Mouse (Mus musculus) MEL (cell line): ENCODE data around the gene Gpt2. TPM values are rescaled to one million over a fixed set of nuclear protein-coding genes. Genes with fewer than 3 reads are reported as not detected.

Source experiments
- DNase-seq: peaks from one replicate; pipeline ENCODE4 v3.0.0; 2011; ENCODE audit warnings: low read depth, low spot score
- H3K27ac ChIP-seq: 2 replicates; pipeline ENCODE4 v1.5.1; 2012; ENCODE audit warnings: low read depth, mild to moderate bottlenecking, control low read depth, low read length, moderate library complexity; ENCODE audit not compliant: control insufficient read depth
- H3K27me3 ChIP-seq, 2 experiments: fragments of 150-350 bp in 1 of 2; sonication (generic) in 1 of 2; 2 replicates each; pipeline ENCODE4 v1.6.1; 2012; ENCODE audit warnings: low read length in 2 of 2, mild to moderate bottlenecking in 2 of 2, improper control_type of control experiment in 1 of 2, moderate library complexity in 1 of 2; ENCODE audit not compliant: insufficient read depth in 2 of 2, control insufficient read depth in 1 of 2
- H3K36me3 ChIP-seq, 2 experiments: 2 replicates each; pipeline ENCODE4 v1.6.1; 2012 to 2014; ENCODE audit warnings: low read length in 2 of 2, improper control_type of control experiment in 1 of 2, inconsistent platforms in 1 of 2, mild to moderate bottlenecking in 1 of 2; ENCODE audit not compliant: insufficient read depth in 2 of 2, control insufficient read depth in 1 of 2
- H3K4me1 ChIP-seq, 2 experiments: fragments of 150-350 bp in 1 of 2; sonication (generic) in 1 of 2; 2 replicates each; pipeline ENCODE4 v1.6.1; 2012; ENCODE audit warnings: low read length in 2 of 2, improper control_type of control experiment in 1 of 2, mild to moderate bottlenecking in 1 of 2; ENCODE audit not compliant: insufficient read depth in 2 of 2, control insufficient read depth in 1 of 2
- H3K4me3 ChIP-seq, 2 experiments: fragments of 150-350 bp in 1 of 2; sonication (generic) in 1 of 2; 2 replicates each; pipeline ENCODE4 v1.5.1; 2012; ENCODE audit warnings: low read depth in 2 of 2, low read length in 2 of 2, mild to moderate bottlenecking in 2 of 2, moderate library complexity in 2 of 2, control low read depth in 1 of 2, improper control_type of control experiment in 1 of 2; ENCODE audit not compliant: control insufficient read depth in 1 of 2, insufficient read depth in 1 of 2
- H3K79me2 ChIP-seq: 2 replicates; pipeline ENCODE4 v1.6.1; 2012; ENCODE audit warnings: mild to moderate bottlenecking, low read length, moderate library complexity; ENCODE audit not compliant: control insufficient read depth, poor library complexity, insufficient read depth
- H3K9ac ChIP-seq: 2 replicates; pipeline ENCODE4 v1.6.1; 2012; ENCODE audit warnings: low read depth, mild to moderate bottlenecking, control low read depth, low read length, moderate library complexity; ENCODE audit not compliant: control insufficient read depth, poor library complexity, severe bottlenecking
- H3K9me3 ChIP-seq: fragments of 150-350 bp; sonication (generic); replicated peaks from 2 replicates; pipeline ENCODE4 v1.6.1; 2012; ENCODE audit warnings: mild to moderate bottlenecking, low read length, improper control_type of control experiment, moderate library complexity; ENCODE audit not compliant: insufficient read depth
- CHD1 ChIP-seq: IDR thresholded peaks from 2 replicates; pipeline ENCODE4 v1.6.1; 2012; ENCODE audit warnings: low read depth, mild to moderate bottlenecking, inconsistent platforms, low read length, improper control_type of control experiment
- ELF1 ChIP-seq: IDR thresholded peaks from 2 replicates; pipeline ENCODE4 v1.6.1; 2014; ENCODE audit warnings: low read depth, mild to moderate bottlenecking, inconsistent platforms, low read length, improper control_type of control experiment, moderate library complexity
- ETS1 ChIP-seq: IDR thresholded peaks from 2 replicates; pipeline ENCODE4 v1.6.1; 2012; ENCODE audit warnings: low read depth, mild to moderate bottlenecking, inconsistent platforms, low read length, improper control_type of control experiment, moderate library complexity
- GABPA ChIP-seq: IDR thresholded peaks from 2 replicates; pipeline ENCODE4 v1.6.1; 2012; ENCODE audit warnings: low read depth, mild to moderate bottlenecking, inconsistent platforms, low read length, improper control_type of control experiment, moderate library complexity
- GATA1 ChIP-seq: IDR thresholded peaks from 2 replicates; pipeline ENCODE4 v1.6.1; 2011; ENCODE audit warnings: low read depth, low read length, improper control_type of control experiment
- HCFC1 ChIP-seq: IDR thresholded peaks from 2 replicates; pipeline ENCODE4 v1.6.1; 2012; ENCODE audit warnings: low read depth, mild to moderate bottlenecking, inconsistent platforms, low read length, improper control_type of control experiment, moderate library complexity
- JUND ChIP-seq: IDR thresholded peaks from 2 replicates; pipeline ENCODE4 v1.6.1; 2011; ENCODE audit warnings: low read depth, mild to moderate bottlenecking, improper control_type of control experiment, low read length
- MAX ChIP-seq: IDR thresholded peaks from 2 replicates; pipeline ENCODE4 v1.6.1; 2011; ENCODE audit warnings: low read length, improper control_type of control experiment
- MYC ChIP-seq: IDR thresholded peaks from 2 replicates; pipeline ENCODE4 v1.6.1; 2011; ENCODE audit warnings: low read depth, mild to moderate bottlenecking, low read length, improper control_type of control experiment, moderate library complexity
- NELFE ChIP-seq: IDR thresholded peaks from 2 replicates; pipeline ENCODE4 v1.6.1; 2011; ENCODE audit warnings: low read depth, low read length, improper control_type of control experiment
- NRF1 ChIP-seq: IDR thresholded peaks from 2 replicates; pipeline ENCODE4 v1.6.1; 2014; ENCODE audit warnings: low read depth, mild to moderate bottlenecking, inconsistent platforms, low read length, improper control_type of control experiment, moderate library complexity; ENCODE audit not compliant: poor library complexity, insufficient read depth, severe bottlenecking
- POLR2A ChIP-seq, 2 experiments: IDR thresholded peaks; 2 replicates each; pipeline ENCODE4 v1.6.1; 2011 to 2012; ENCODE audit warnings: low read length in 2 of 2, mild to moderate bottlenecking in 2 of 2, control low read depth in 1 of 2, improper control_type of control experiment in 1 of 2, low read depth in 1 of 2, moderate library complexity in 1 of 2; ENCODE audit not compliant: control insufficient read depth in 1 of 2, insufficient read depth in 1 of 2, poor library complexity in 1 of 2
- SMC3 ChIP-seq: IDR thresholded peaks from 2 replicates; pipeline ENCODE4 v1.6.1; 2011; ENCODE audit warnings: low read depth, low read length, improper control_type of control experiment
- TAL1 ChIP-seq: IDR thresholded peaks from 2 replicates; pipeline ENCODE4 v1.6.1; 2012; ENCODE audit warnings: mild to moderate bottlenecking, inconsistent platforms, low read length, moderate library complexity, mixed read lengths
- TBP ChIP-seq: IDR thresholded peaks from 2 replicates; pipeline ENCODE4 v1.8.0; 2011; ENCODE audit warnings: low read depth, low read length, improper control_type of control experiment
- TCF12 ChIP-seq: IDR thresholded peaks from 2 replicates; pipeline ENCODE4 v1.6.1; 2014; ENCODE audit warnings: low read depth, mild to moderate bottlenecking, inconsistent platforms, low read length, improper control_type of control experiment, moderate library complexity
- USF1 ChIP-seq: IDR thresholded peaks from 2 replicates; pipeline ENCODE4 v1.6.1; 2014; ENCODE audit warnings: low read depth, mild to moderate bottlenecking, inconsistent platforms, low read length, improper control_type of control experiment, moderate library complexity
- USF2 ChIP-seq, 2 experiments: IDR thresholded peaks; 2 replicates each; pipeline ENCODE4 v1.6.1; 2011 to 2012; ENCODE audit warnings: improper control_type of control experiment in 2 of 2, low read length in 2 of 2, borderline replicate concordance in 1 of 2, inconsistent platforms in 1 of 2, low read depth in 1 of 2, mild to moderate bottlenecking in 1 of 2; ENCODE audit not compliant: insufficient read depth in 1 of 2
- ZC3H11A ChIP-seq: IDR thresholded peaks from 2 replicates; pipeline ENCODE4 v1.6.1; 2012; ENCODE audit warnings: low read depth, mild to moderate bottlenecking, inconsistent platforms, low read length, improper control_type of control experiment
- ZKSCAN1 ChIP-seq: IDR thresholded peaks from 2 replicates; pipeline ENCODE4 v1.6.1; 2012; ENCODE audit warnings: low read depth, mild to moderate bottlenecking, inconsistent platforms, low read length, improper control_type of control experiment, moderate library complexity
- polyA plus RNA-seq, 2 experiments: library from polyadenylated mRNA; stranded (reverse) in 1 of 2; unstranded in 1 of 2; fragments of >175 nt in 1 of 2; fragments of >200 nt in 1 of 2; gene quantifications; 2 replicates each; pipeline versions ENCODE4 v1.2.1 to v1.2.4; 2012; ENCODE audit warnings: low replicate concordance in 2 of 2, low read depth in 1 of 2; ENCODE audit not compliant: insufficient read length in 2 of 2, insufficient read depth in 1 of 2, missing spikeins in 1 of 2
- total RNA-seq: library from RNA; depleted of rRNA; stranded (reverse); fragments of 300-350 nt; gene quantifications from 2 replicates; pipeline ENCODE4 v1.2.3, GENCODE M21; 2012

Gene Gpt2
- total and polyA plus RNA-seq, 3 experiments: 10.2 to 25.3 TPM; not detected in 1

DNA sequence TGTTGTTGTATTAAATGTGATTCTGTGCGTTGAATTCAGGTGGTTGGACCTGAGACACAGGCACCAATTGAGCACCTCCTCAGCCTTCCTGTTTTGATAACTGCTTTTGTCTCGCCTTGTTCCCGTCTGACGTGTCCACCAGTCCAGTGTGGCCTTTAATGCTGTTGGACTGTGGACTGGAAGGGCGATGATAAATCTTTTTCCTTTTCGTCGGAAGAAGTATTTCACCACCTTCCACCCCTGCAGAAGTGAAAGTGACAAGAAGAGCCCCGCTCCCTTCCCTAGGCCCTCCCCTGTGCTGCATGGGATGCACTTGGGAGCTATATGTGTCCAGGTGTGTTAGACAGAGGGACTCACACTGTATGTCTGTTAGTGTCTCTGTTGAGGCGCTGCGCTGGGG, 8.1 kb downstream of the Gpt2 start:
- Histone ChIP-seq H3K36me3 (no peaks in the 10 kb centered on the region; a peak in 1 of 4 replicates), H3K9me3 (no peaks in the 10 kb centered on the region), H3K27me3 (no peaks in the 10 kb centered on the region), H3K27ac (no peak overlapping the region), H3K4me3 (no peak overlapping the region), H3K79me2 (no peaks in the 10 kb centered on the region), H3K4me1 (no peaks in the 10 kb centered on the region), H3K9ac (no peak overlapping the region)
- no peak for DNase-seq
- no peak for TF ChIP-seq ZC3H11A
- no peak for TF ChIP-seq JUND
- TF ChIP-seq ELF1: no peak
- TF ChIP-seq TAL1: no peak
- no peak for TF ChIP-seq USF1
- no peak for TF ChIP-seq SMC3
- TF ChIP-seq MAX: no peak
- TF ChIP-seq ZKSCAN1: no peak
- TF ChIP-seq USF2 (IDR thresholded peaks at IDR 0.05; ENCODE audit: borderline replicate concordance in 1 of 2, insufficient read depth in 1 of 2, low read depth in 1 of 2, low read length in 2 of 2): no peak
- no peak for TF ChIP-seq TBP
- no peak for TF ChIP-seq NRF1

- no peak for TF ChIP-seq USF2 (IDR thresholded peaks at IDR 0.05; ENCODE audit: borderline replicate concordance in 1 of 2, insufficient read depth in 1 of 2, low read depth in 1 of 2, low read length in 2 of 2)
- DNase-seq: no peak
- H3K79me2 ChIP-seq: no peaks in the 10 kb centered on the region
- no peaks in the 10 kb centered on the region for H3K27me3 ChIP-seq
- H3K27ac ChIP-seq: no peak overlapping the region
- H3K4me1 ChIP-seq: no peaks in the 10 kb centered on the region
- no peak overlapping the region for H3K4me3 ChIP-seq
- H3K36me3 ChIP-seq: no peaks in the 10 kb centered on the region; a peak in 1 of 4 replicates
- no peaks in the 10 kb centered on the region for H3K9me3 ChIP-seq
- H3K9ac ChIP-seq: no peak overlapping the region
These were observed 8.7 kb downstream of the Gpt2 start for GRCm38 (mm10) chr8:85500955-85501685.

GRCm38 (mm10) chr8:85502381-85502780, 10.0 kb downstream of the Gpt2 start:
- TF ChIP-seq HCFC1 (no peak), POLR2A (IDR thresholded peaks at IDR 0.05; ENCODE audit: control insufficient read depth in 1 of 2, insufficient read depth in 1 of 2, low read depth in 1 of 2, low read length in 2 of 2, poor library complexity in 1 of 2) (no peak), MYC (no peak), ETS1 (no peak), NELFE (no peak), ZC3H11A (no peak), GATA1 (no peak), NRF1 (no peak), CHD1 (no peak), TCF12 (no peak), GABPA (no peak), USF2 (IDR thresholded peaks at IDR 0.05; ENCODE audit: borderline replicate concordance in 1 of 2, insufficient read depth in 1 of 2, low read depth in 1 of 2, low read length in 2 of 2) (no peak), TAL1 (no peak)
- no peaks in the 10 kb centered on the region for H3K27me3 ChIP-seq
- H3K4me3 ChIP-seq: no peak overlapping the region
- DNase-seq: no peak
- no peak overlapping the region for H3K27ac ChIP-seq
- no peaks in the 10 kb centered on the region; a peak in 1 of 4 replicates for H3K36me3 ChIP-seq
- H3K79me2 ChIP-seq: no peaks in the 10 kb centered on the region
- no peaks in the 10 kb centered on the region for H3K4me1 ChIP-seq
- H3K9me3 ChIP-seq: no peaks in the 10 kb centered on the region
- no peak overlapping the region for H3K9ac ChIP-seq
